Mouse (Mus musculus) hindbrain, embryonic 14.5 days (tissue): ENCODE data around the gene Cd93. TPM values are rescaled to one million over a fixed set of nuclear protein-coding genes. Genes with fewer than 3 reads are reported as not detected.

Experiments
- polyA plus RNA-seq: library from polyadenylated mRNA; unstranded; fragments of >200 nt; fragmentation: Nextera tagmentation; extraction: Ambion mirVana; gene quantifications from 2 replicates; pipeline ENCODE4 v1.2.1, GENCODE M21; 2014

The Cd93 gene
- polyA plus RNA-seq, 1 experiment from 2014 or later, result 10.1 TPM

Other genes with a start within 250 kb of the Cd93 start
- gene Sstr4, start 48.2 kb downstream of the Cd93 start, polyA plus RNA-seq, result 3.7 and 4.1 TPM in 2 replicates
- 8.2 and 8.5 TPM in 2 replicates for gene Thbd, start 35.4 kb downstream of the Cd93 start, polyA plus RNA-seq
- 47.0 and 48.5 TPM in 2 replicates for gene Nxt1, start 229.0 kb upstream of the Cd93 start, polyA plus RNA-seq
- gene Gzf1, start 237.5 kb upstream of the Cd93 start, polyA plus RNA-seq, result 18.5 and 18.6 TPM in 2 replicates